22 mouse cellular contexts compared by ENCODE assay signal in the genomic region with DNA sequence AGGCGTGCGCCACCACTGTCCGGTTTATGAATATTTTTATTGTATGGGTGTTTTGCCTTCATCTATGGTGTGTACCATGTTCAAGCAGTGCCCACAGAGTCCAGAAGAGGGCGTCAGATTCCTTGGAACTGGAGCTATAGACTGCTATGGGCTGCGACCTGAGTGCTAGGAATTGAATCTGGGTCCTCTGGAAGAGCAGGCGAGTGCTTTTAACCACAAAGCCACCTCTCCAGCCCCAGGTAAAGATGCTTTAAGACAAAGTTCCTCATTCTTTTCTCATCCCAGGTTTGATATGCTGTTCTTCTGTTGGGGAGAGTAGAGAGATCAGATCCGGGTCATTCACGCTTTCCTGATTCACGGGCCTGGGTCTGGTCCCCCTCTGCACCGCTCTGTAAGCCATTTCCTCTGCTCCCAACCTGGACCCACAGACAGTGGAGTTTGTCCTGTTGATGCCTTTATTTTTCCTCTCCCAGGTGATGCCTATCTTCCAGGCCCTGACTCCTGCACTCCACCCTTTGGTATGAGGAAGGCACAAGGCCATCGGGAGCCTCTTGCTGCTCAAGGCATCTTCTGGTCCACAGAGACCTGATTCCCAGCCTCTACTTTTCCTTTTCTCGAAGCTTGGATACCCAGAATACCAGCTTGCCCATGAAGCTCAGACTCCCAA. TPM values are rescaled to one million over a fixed set of nuclear protein-coding genes. Genes with fewer than 3 reads are reported as not detected.
DNase-seq lines count a peak whose midpoint lies in the region; ATAC-seq and TF ChIP-seq lines count a peak whose summit lies in the region.
"Had no signal": no experiment of that assay in that cellular context is flagged by ENCODE, and none has a peak within 500 bp of the region (broad histone marks: within the 10 kb centered on the region; RNA-seq: fewer than 3 reads in every experiment).

No protein-coding gene starts in this region.

- TF ChIP-seq CTCF in intestine, postnatal 0 days (IDR thresholded peaks at IDR 0.05; ENCODE audit: low read depth), result 0 out of 2 replicates have a peak, but pooled peaks have one; percentile 6

- H3K4me3 ChIP-seq in intestine, postnatal 0 days (ENCODE audit: low read depth, low read length), result no peak overlapping the region
- H3K4me3 ChIP-seq in intestine, embryonic 15.5 days (replicated peaks), result no peak overlapping the region
- H3K4me3 ChIP-seq: embryonic facial prominence, embryonic 13.5 days; forebrain, embryonic 12.5 days; gastrocnemius, adult 2 months; hindbrain, embryonic 10.5 days had no signal

- no peaks in the 10 kb centered on the region for H3K36me3 ChIP-seq in intestine, postnatal 0 days (ENCODE audit: control insufficient read depth, insufficient read depth)
- H3K36me3 ChIP-seq in intestine, embryonic 15.5 days, result no peaks in the 10 kb centered on the region
- H3K36me3 ChIP-seq: embryonic facial prominence, embryonic 13.5 days; forebrain, embryonic 12.5 days; hindbrain, embryonic 10.5 days had no signal

- H3K27me3 ChIP-seq in intestine, postnatal 0 days (replicated peaks; ENCODE audit: control insufficient read depth, insufficient read depth, low read length), result no peaks in the 10 kb centered on the region
- H3K27me3 ChIP-seq in intestine, embryonic 15.5 days (replicated peaks), result no peaks in the 10 kb centered on the region
- H3K27me3 ChIP-seq: embryonic facial prominence, embryonic 13.5 days had no signal

- H3K4me2 ChIP-seq in intestine, postnatal 0 days (replicated peaks; ENCODE audit: low read depth), result no peak overlapping the region
- H3K4me2 ChIP-seq in intestine, embryonic 15.5 days (replicated peaks), result no peak overlapping the region
- H3K4me2 ChIP-seq: embryonic facial prominence, embryonic 13.5 days; forebrain, embryonic 12.5 days; hindbrain, embryonic 14.5 days had no signal

- peak; percentile 2 for DNase-seq in embryo, embryonic 10 days (ENCODE audit: low spot score)
- no peak for DNase-seq in embryo, embryonic 11 days
- peak; percentile 72 for DNase-seq in R1 (ENCODE audit: low read depth, low spot score)
- DNase-seq in left cerebral cortex, postnatal 4 days, result no peak
- DNase-seq in adrenal gland, postnatal 14 days, result no peak
- DNase-seq: adrenal gland, adult 8-10 months; cerebellum, adult 11 months; cerebellum, adult 8-10 months; cerebellum, postnatal 14 days; forebrain, postnatal 0 days; gastrocnemius, adult 2 months; gastrocnemius, postnatal 25 days; heart, postnatal 10 days; kidney, adult 2 months had no signal

- no peak overlapping the region for H3K27ac ChIP-seq in intestine, postnatal 0 days (ENCODE audit: low read depth, low read length)
- H3K27ac ChIP-seq in intestine, embryonic 15.5 days, result no peak overlapping the region
- H3K27ac ChIP-seq: embryonic facial prominence, embryonic 13.5 days; forebrain, embryonic 12.5 days; gastrocnemius, adult 2 months; hindbrain, embryonic 10.5 days; hindbrain, embryonic 14.5 days had no signal

- no peak overlapping the region for H3K9ac ChIP-seq in intestine, postnatal 0 days (ENCODE audit: low read depth, low read length)
- H3K9ac ChIP-seq in intestine, embryonic 15.5 days, result no peak overlapping the region
- H3K9ac ChIP-seq: embryonic facial prominence, embryonic 13.5 days; forebrain, embryonic 12.5 days; forebrain, postnatal 0 days; hindbrain, embryonic 14.5 days had no signal

- no peak for ATAC-seq in intestine, postnatal 0 days
- no peak for ATAC-seq in intestine, embryonic 15.5 days

- 0 out of 2 replicates have a peak, but pooled peaks cover 4% of the 10 kb centered on the region for H3K9me3 ChIP-seq in intestine, postnatal 0 days (ENCODE audit: control insufficient read depth)
- no peaks in the 10 kb centered on the region for H3K9me3 ChIP-seq in intestine, embryonic 15.5 days
- H3K9me3 ChIP-seq: embryonic facial prominence, embryonic 13.5 days; forebrain, embryonic 12.5 days; hindbrain, embryonic 10.5 days had no signal

- intact Hi-C loops in left cerebral cortex, postnatal 4 days (cut with DNase I), result loop anchor here (2.0 kb wide), 1 partner anchor 158 kb away; no protein-coding TSS in a partner anchor

- H3K4me1 ChIP-seq in intestine, postnatal 0 days (replicated peaks; ENCODE audit: control insufficient read depth, insufficient read depth, low read length), result peaks cover 3% of the 10 kb centered on the region; the same call in 1 of the 2 replicates
- 0 out of 2 replicates have a peak, but pooled peaks cover 5% of the 10 kb centered on the region for H3K4me1 ChIP-seq in intestine, embryonic 15.5 days (replicated peaks)
- H3K4me1 ChIP-seq: embryonic facial prominence, embryonic 13.5 days; forebrain, embryonic 12.5 days; hindbrain, embryonic 10.5 days had no signal

- WGBS in intestine, postnatal 0 days, result 87% methylated on average over 12 of the region's 12 CpGs
- WGBS in intestine, embryonic 15.5 days, result 86% methylated on average over 12 of the region's 12 CpGs

RNA-seq across cellular contexts. Expression of gene Grid1, which starts 43.1 kb away (rescaled TPM):
- polyA plus RNA-seq in intestine, postnatal 0 days (2015; fragmentation: Nextera tagmentation; extraction: Ambion mirVana), result 0.12 TPM in 2 replicates
- polyA plus RNA-seq in intestine, embryonic 15.5 days (2015; fragmentation: Nextera tagmentation; extraction: Ambion mirVana), result 0.33 and 0.41 TPM in 2 replicates
- total RNA-seq in left cerebral cortex, postnatal 4 days (2021), result 10 to 100 TPM; 42.9 to 51.1 TPM
- 0.41 and 0.45 TPM in 2 replicates for total RNA-seq in adrenal gland, postnatal 14 days (2021)
- total RNA-seq: common myeloid progenitor, adult 5-6 weeks; gastrocnemius, adult 2 months; gastrocnemius, postnatal 25 days; granulocyte monocyte progenitor cell, adult 5-6 weeks; heart, postnatal 10 days had no signal

Comparison
In these comparisons a context has a peak if more than half of its experiments do, and no peak if none do; other contexts are left out.
1. DNase-seq: peak in embryo, embryonic 10 days (single experiment) and R1 (single experiment); none in embryo, embryonic 11 days (single experiment), left cerebral cortex, postnatal 4 days (single experiment) and adrenal gland, postnatal 14 days (single experiment).
2. RNA of gene Grid1, which starts 43.1 kb away (total RNA-seq): 42.9 to 51.1 TPM in left cerebral cortex, postnatal 4 days; 0.41 to 0.45 TPM in adrenal gland, postnatal 14 days; every median in the first group is over 10 times any median in the second.